Mouse (Mus musculus) liver, adult (tissue): Measurements from ENCODE around the gene Lemd1.

Source experiments
- GATA4 ChIP-seq: IDR thresholded peaks from 2 replicates; pipeline ENCODE4 v1.6.1; 2014; ENCODE audit warnings: mild to moderate bottlenecking, low read length; ENCODE audit not compliant: insufficient replicate concordance

Gene Lemd1

DNA sequence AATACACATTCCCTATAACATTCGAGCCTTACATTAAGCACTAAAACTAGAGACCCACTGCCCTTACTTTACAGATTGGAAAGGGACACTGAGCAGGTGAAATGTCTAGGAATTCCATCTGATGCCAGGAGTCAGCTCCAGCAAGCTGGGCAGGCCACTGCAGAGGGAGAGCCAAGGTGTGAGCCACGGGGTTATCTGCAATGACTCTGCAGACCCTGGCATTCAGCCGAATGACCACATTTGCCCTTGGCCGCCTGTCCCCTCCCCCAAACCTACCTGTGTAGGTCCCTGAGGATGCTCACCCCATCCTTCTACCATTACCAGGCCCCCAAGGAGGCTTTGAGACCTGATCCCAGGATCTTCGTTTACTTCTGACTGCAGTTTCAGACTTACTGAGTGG lies 108.5 kb downstream of the Lemd1 start:
- TF ChIP-seq GATA4, result no peak

DNA sequence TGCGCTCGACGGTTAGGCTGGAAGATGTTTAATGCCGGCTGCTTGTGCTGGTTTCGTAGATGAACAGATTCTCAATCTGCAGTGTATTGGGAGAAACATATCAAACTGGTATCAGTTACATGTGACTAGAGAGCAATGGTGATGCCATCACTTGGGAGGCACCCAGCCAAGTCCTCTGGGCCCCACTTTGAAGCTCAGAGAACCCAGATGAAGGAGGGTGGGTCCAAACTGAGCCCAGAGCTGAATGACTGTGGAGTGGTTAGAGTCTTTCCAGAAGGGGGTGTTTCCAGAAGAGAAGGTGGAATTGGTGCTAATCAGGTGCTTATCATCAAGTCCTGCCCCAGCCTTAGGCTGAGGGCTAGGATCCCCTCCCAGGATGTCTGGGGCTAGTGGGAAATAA lies 110.0 kb downstream of the Lemd1 start:
- TF ChIP-seq GATA4, result no peak

DNA sequence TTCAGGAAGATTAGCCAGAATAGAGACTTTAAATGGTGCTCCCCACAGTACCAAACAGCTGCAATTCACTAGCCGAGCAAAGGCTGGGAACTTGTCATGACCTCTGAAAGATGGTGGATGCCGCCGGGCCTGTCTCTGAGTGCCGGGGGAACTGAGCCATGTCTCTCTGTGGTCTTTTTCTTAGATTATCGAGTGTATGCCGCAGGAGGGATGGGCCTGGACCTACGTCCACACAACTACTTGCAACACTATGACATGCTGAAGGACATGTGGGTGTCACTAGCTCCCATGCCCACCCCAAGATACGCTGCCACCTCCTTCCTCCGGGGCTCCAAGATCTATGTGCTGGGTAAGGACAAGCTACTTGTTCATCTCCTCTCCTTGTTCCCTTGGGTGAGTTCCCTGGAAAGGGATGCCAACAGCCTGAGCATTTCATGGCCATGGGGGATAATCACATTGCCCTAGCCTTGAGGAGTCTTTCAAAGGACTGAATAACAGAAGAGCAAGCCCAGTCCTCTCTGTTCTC lies 111.2 kb downstream of the Lemd1 start:
- no peak for TF ChIP-seq GATA4

DNA sequence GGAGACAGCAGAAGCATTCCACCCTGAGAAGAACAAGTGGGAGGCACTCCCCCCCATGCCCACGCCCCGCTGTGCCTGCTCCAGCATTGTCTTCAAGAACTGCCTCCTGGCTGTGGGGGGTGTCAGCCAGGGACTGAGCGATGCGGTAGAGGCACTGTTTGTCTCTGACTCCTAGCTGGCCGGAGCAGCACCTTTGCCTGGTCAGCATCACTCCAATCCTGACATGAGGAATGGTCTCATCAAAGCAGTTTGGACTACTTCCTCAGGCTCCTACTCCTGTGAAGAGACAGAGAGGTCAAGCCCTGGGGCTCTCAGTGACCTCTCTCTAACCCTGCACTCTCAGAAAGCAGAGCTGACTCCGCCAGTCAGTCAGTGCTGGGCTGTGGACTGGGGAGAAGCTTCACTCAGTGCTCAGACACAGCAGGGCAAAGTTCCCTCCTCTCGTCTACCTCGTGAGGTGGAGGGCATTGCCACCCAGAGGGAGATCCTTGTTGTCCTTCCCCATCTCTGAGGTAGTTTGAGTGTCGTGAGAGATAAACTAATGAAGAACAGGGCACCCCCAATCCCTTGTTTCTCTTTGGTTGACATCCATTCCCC lies 113.5 kb downstream of the Lemd1 start:
- no peak for TF ChIP-seq GATA4

DNA sequence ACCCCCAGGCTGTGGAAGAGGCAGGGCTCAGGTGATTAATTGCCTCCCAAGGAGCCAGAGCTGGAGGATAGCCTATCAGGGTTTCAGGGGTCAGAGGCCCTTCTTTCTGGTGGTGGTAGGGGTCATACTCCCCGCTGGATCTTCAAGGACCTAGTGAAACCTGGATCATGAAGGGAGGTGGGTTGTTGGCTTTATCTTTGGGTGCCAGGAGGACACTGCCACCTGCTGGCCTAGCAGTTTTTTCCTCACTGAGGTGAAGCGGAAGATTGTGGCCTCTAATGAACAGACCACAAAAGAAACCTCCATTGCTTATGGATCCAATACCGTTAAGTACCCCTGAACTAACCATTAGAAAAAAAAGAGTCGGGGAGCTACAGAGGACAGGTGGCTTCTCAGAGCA lies 114.9 kb downstream of the Lemd1 start:
- TF ChIP-seq GATA4, result no peak

DNA sequence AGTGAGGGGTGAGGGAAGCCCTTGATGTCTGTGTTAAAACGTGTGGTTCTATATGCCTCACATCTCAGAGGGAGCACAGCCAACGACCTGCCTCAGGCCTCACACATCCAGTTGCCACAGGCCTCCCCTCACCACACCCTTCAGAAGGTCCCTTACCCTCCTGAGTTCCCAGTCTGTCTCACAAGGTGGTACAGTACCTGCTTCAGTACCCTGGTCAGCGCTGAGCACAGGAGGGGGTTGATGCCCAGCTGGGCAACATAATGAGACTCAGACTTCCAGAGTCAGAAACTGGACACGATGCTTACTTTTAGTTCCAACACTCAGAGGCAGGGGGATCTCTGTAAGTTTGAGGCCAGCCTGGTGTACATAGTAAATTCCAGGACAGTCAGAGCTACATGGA lies 115.6 kb downstream of the Lemd1 start:
- TF ChIP-seq GATA4, result no peak

DNA sequence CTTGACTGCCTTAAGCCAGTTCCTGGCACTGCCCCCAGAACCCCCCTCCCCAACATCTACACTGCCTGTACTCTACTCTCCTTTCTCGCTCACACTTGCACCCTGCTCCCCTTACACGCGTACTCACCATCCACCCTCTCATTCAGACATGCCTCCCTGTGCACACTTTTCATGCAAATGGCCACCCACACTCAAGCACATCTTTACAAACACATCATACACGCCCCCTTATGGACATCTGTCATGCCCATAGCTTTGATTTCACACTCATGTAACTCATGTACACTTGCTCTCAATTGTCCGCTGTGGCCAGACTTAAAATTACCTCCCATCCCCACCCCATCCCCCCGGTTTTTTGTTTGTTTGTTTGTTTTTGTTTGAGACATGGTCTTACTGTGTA lies 116.7 kb downstream of the Lemd1 start:
- no peak for TF ChIP-seq GATA4

DNA sequence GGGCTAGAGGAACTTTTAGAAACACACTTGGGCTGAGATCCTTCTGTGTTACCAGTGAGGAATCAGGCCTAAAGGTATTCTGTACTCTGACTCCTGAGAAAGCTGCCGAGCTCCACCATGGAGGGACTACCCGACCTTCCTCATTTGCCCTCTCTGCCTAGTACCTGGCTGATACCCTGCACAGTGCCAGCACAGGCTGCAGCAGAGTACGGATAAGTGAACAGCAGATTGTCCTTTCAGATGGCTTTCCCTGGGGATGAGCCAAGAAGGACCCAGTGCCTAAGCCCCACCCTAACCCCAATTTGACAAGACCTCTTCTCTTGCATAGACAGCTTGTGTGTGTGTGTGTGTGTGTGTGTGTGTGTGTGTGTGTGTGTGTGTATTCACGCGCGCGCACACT lies 117.4 kb downstream of the Lemd1 start:
- TF ChIP-seq GATA4, result no peak
